Mouse (Mus musculus): Measurements from ENCODE around the gene Hist1h3f.

- TF ChIP-seq CTCF (IDR thresholded peaks at IDR 0.05; ENCODE audit: low read depth, low read length) = no peak
- no peak for TF ChIP-seq POLR2A (IDR thresholded peaks at IDR 0.05; ENCODE audit: extremely low read depth, insufficient read depth, low read length)
Observed at GRCm38 (mm10) chr13:23554393-23554792, 10.5 kb downstream of the Hist1h3f start.

Measured in liver, adult 2 months (tissue).